Mouse (Mus musculus) adrenal gland, postnatal 4 days (tissue): ENCODE results near the gene Spg11. TPM values are rescaled to one million over a fixed set of nuclear protein-coding genes. Genes with fewer than 3 reads are reported as not detected.
"Not testable (repeated sequence)": the region's sequence is repeated elsewhere in the genome, so short reads cannot be mapped to it uniquely, and the experiment has no call there.

Source experiments
- DNase-seq, 2 experiments: peaks; one replicate each; pipeline ENCODE4 v3.0.0; 2021 to 2022; ENCODE audit warnings: low spot score in 2 of 2, mixed read lengths in 2 of 2
- total RNA-seq, 2 experiments: library from RNA; stranded (reverse); gene quantifications; 2 replicates each; pipeline ENCODE4 v1.2.3; 2021

Spg11 gene
- total RNA-seq, 2 experiments from 2014 or later = 19.5 to 22.3 TPM

DNA sequence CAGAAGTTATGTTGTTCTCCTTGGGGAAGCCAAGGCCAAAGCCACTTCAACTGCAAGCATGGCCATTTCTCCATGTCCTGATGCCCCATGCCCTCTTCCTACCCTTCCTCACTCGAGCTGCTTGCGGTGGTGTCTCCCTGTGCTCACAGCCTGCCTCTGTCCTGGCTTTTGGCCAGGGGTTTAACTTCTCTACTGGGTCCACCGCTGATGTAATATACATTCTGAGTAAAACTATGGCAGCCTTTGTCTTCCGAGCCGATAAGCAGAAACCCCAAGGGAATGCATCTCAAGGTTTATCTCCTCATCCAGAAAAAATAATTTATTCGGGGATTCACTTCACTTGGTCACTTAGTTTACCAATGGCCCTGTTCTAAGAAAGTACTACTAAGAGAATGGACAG is 28.5 kb upstream of the Spg11 start:
- no peak for DNase-seq

GRCm38 (mm10) chr2:122145756-122146155 is 27.6 kb upstream of the Spg11 start:
- no peak for DNase-seq

DNA sequence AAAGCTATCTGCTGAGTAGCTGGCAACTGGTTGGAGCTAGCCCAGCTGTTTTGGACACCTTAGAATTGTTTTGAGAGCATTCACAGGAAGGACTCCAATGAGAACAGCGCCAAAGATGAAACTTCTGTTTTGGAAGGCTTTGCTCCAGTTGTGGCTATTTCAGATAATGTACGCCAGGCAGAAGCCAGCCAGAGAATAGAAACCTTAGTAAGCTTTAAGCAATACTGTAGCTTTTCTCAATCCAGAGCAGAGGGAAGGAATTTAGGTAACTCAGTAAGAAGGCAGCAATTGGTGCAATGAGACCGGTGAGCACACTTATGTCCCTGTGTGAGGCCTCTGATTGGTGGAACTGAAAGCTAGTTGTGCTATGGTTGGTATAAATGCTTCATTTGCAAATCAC is 24.9 kb upstream of the Spg11 start:
- DNase-seq = no peak

DNA sequence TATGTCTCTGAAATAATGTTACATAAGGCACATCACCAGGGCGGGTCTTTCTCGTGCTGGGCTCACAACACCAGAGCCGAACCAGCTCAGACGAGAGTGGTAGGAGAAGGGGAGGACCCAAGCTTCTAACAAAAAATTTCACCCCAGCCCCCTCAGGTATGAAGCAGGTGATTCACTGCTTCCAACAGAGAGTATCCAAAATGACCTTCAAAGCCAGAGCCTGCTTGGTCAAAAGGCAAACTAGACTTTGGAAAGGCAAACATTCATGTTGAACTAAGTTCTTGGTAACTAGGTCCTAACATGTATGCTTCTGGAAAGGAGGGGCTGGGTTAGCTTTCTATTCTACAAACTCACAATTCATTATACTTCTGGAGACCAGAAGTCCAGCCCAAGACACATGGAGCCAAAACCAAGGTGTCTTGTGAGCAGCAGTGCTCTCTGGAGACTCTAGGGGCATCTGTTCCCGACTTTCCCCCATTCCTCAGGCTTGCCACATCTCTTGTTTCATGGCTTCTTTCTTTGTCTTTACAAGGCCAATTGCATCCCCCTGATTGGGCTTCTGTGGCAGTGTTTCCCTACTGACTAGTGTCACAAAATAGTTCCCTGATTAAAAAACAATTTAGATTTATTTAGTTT is 23.3 kb upstream of the Spg11 start:
- no peak for DNase-seq

DNA sequence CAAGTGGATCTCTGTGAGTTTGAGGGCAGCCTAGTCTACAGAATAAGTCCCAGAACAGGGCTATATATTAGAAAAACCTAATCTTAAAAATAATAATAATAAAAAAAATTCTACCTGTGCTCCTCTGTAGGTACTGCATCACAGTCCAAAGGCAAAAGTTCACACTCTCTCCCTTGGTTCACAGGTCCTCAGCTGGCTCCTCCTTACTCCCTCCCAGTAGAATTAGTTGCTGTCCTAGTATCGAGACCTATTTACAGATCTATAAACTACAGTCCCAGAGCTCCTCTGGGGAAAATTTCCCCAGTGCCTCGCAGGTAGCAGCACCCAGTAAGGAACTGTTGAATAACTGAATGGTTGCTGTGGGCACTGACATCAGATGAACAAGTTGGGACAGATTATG is 22.6 kb upstream of the Spg11 start:
- no peak for DNase-seq

DNA sequence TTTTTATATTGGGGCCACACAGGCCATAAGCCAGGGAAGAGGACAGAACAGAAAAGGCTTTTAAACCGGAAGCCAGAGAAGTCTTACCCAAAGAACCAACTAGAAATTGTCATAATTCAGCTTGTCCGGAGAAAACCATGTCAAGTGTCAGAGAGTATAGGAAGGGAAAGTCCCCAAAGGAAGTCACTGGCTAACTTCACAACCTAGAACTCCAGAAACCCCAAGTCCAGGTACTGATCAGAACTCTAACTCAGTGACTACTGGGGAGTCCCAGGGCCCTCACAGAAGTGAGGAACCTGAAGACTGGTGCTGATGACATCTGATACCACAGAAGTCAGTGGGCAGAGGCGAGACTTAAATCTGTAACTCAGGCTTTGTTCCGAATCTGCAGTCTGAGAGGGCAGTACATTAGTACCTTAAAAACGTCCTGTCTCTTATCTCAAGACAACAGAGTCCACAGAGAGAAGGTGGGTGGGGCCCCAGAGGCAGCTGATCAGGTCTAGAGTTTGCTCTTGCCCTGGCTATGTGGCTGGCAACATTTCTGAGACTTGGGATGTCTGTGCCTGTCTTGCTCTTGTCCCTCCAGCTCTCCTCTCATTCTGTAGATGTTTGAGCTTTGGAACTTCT is 19.8 kb upstream of the Spg11 start:
- no peak for DNase-seq

DNA sequence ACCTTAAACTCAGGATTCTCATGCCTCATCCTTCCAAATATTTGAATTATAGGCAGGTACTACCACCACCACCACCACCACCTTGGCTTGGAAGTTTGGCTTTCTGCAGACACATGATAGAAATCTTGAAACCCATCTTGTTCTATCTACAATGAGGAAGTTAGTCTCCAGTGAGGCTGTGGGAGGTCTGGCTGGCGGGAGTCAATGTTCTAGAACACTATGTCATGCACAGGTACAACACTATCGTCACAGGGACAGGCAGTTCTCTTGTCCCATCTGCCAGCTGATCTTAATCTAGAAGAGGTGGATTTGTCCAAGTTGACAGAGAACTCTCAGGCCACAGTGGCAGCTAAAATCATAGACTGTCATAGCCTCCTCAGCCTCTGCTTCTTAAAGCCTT is 14.4 kb upstream of the Spg11 start:
- DNase-seq = no peak

DNA sequence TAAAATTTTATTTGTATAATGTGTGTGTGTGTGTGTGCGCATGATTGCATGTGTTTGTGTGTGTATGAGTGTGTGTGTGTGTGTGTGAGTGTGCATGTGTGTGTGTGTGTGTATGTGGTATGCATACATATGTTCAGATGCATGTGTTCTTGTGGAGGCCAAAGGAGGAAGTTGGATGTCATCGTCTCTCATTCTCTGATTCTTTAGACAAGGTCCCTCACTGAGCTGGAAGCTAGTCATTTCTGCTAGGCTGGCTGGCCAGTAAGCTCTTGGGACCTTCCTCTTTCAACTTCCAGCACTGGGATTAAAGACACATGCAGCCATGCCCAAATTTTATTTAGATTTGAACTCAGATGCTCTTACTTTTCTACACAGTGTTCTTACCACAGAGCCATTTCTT is 13.9 kb upstream of the Spg11 start:
- no peak for DNase-seq

DNA sequence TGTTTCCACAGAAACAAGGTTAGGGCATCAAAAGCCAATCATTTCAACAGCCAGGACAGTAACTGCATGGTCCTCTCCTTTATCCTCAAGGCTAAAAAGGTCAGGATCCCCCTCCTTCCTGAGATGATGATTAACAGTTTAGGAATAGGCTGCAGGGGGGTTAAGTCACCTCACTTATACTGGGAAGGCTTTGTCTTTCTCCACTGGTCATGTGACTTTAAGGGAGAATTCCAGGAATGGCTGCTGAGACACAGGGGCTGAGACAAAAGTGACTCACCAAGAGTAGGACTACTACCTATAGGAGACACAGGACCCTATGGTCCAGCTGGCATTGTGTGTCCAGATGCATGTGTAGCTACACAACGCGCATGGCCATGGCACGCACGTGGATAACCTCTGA is 9.4 kb upstream of the Spg11 start:
- DNase-seq = no peak

DNA sequence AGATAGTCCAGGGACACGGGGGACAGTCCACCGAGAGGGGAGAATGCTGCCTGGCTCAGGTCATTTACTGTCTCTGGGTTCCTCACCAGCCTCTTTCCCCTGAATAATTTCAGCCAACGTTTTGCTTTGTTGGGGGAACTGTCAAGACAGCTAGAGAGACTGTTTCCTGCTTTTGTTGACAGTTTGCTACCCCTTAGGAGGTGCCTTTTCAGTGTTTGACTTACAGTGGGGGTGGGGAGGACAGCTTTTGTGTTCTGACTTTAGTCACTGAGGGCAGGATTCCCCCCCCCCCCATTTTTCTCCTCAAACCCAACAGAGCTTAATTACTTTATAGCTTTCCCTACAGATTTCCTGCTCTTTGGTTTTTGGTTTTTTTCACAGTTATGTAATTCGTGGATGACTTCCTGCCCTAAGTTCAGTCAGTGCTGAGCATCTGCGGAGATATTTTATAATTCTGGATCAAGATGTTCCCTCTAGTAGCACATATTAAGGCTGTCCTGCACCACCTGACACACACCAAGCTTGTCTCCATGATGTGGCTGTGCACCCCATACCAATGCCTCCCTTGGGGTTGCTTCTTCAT is 8.7 kb upstream of the Spg11 start:
- no peak for DNase-seq

DNA sequence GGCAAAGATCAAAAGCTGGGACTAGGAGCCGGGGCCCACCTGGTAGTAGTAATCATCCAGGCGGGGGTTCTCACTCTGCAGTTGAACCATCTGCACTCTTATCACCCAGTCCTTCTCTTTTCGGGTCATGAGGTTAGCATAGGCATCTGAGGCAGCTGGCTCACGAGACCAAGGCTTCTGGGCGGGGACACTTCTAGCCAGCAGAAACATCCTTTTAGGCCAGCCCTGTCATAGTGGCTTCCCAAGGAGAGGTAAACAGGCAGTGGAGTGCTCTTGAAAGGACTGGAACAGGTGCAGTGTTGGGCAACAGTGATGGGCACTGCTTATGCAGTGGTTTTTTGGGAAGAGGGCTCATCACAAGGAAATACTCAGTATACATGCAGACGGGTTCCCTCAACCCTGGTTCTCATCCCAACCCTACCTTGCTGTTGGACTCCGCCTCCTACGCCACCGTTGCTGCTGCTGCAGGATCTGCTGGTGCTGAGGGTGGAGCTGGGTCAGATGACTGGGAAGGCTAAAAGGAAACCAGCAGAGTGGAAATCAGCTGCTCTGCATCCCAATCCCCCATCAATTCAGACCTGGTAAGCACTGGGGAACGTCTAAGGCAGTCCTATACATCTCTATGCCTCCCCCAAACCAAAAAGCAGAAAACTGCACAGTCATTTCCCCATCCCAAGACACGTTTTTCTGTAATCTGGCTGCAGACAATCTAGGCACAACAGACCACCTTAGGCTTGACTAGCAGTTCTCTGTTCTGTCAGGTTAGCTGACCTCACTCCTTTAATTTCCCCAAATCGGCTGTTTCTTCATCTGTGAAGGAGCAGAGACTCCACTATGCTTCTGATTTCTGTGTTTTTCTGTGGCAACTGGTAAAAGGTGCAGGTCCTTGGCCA is 7.7 kb upstream of the Spg11 start:
- no peak for DNase-seq

DNA sequence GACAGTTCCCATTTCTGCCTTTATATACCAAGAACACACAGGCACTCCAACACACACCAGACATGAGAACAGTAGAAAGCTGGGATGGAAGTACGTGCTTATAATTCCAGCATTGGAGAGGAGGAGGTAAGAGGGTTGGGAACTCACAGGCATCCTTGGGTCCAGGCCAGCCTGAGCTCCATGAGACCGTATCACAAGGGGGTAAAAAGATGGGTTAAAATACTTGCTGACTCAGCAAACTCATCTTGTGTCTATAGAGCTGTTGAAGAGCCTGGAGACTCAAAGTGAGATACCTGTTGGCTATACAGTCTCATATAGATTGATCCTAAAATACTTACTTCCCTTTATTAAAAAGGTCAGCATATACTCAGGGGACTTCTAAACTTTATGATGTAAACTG is 1.3 kb downstream of the Spg11 start:
- DNase-seq = no peak

DNA sequence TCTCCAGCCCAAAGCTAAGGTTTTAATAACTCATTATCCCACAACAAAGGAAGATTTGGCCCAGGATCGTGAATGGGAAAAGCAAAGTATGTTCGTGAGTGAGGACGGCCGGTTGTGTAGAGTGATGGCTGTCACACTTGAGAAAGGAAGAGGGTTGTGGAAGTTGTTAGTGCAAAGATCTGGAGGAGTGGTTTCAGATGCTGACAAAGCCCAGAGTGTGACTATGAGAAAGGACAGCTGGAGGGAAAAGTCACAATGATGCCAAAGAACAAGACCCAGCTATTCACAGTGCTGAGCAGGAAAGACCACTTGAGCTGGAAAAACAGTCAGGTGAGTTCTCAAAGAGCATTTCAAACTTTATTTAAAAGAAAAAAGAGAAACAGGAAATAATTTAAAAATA is 8.5 kb downstream of the Spg11 start:
- DNase-seq = no peak

- no peak for DNase-seq
Observed at GRCm38 (mm10) chr2:122108101-122108500, 10.1 kb downstream of the Spg11 start.

GRCm38 (mm10) chr2:122102070-122102469 is 16.1 kb downstream of the Spg11 start:
- DNase-seq = peak in 1 of 2 experiments; percentile 7

GRCm38 (mm10) chr2:122097686-122098085 is 20.5 kb downstream of the Spg11 start:
- not testable (repeated sequence) for DNase-seq

- no peak for DNase-seq
Observed at GRCm38 (mm10) chr2:122093844-122094243, 24.3 kb downstream of the Spg11 start.

DNA sequence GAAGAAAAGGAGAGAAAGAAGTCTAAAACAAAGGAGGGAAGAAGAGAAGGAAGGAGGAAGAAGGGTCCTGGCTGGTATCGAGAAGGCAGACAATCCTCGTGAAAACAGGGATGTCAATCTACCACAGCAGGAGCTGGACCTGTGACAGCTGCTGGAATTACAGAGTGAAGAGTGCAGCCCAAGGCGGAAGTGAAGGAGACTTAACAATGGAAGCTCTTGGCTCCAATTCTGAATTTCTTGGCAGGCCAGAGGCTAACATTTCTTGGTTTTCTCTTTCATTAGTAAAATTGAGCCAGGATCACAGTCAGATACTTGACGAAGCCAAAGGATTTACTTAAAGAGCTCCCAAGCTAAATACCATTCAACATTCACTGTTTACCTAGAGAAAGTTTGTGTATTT is 31.7 kb downstream of the Spg11 start:
- DNase-seq = no peak

DNA sequence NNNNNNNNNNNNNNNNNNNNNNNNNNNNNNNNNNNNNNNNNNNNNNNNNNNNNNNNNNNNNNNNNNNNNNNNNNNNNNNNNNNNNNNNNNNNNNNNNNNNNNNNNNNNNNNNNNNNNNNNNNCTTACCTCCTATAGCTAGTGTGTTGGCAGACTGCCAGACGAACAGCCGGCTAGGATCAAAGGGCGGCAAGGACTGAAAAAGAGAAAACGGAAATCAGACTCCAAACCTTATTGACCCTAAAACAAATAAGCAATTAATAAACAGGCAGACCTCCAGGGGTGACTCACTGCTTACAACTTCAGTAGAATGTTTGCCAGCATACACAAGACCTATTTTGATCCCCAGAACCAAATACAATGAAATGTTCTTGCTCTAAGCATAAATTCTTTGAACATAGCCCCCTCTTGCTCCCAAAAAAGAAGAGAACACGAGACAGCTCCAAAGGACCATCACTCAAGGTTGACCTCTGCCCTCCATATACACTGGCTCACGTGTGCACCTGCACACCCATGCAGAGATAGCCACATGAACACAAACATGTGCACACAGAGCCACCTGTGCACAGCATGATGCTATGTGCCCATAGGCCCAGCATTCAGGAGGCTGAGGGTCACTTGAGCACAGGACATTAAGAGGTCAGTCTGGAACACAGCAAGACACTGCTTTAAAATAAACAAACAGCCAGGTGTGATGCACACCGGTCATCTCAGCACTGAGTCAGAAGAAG is 36.3 kb downstream of the Spg11 start:
- no peak for DNase-seq

DNA sequence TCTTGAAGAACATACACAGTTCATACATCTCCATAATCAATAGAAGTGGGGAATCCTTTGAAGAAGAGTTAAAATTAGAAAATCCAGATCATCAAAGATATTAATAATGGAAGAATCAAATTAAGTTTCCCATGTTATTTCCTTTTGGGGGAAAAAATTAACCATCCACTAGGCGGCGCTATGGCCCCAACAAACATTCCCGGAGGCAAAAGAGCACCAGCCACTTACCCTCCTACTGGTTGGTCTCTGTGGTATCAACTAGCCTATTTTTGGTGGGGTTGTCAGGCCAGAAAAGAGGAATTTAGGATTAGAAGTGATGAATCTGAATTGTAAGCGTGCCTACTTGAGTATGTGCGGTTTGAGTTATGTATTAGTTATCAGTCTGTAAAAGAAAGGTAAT is 48.3 kb downstream of the Spg11 start:
- no peak for DNase-seq
